Mouse (Mus musculus): ENCODE results near the gene Cenpc1. TPM values are rescaled to one million over a fixed set of nuclear protein-coding genes. Genes with fewer than 3 reads are reported as not detected.

Cenpc1 gene
- polyA plus RNA-seq, 1 experiment from 2014 or later: 10.4 TPM

GRCm38 (mm10) chr5:86063501-86063900, 1.9 kb downstream of the Cenpc1 start:
- WGBS: 77% methylated on average over 1 of the region's 1 CpGs
- H3K27me3 ChIP-seq (replicated peaks; ENCODE audit: control insufficient read depth, insufficient read depth, low read length): no peaks in the 10 kb centered on the region
- no peak for TF ChIP-seq CTCF (IDR thresholded peaks at IDR 0.05; ENCODE audit: low read depth)
- no peak overlapping the region for H3K9ac ChIP-seq (ENCODE audit: low read depth, low read length)
- no peak overlapping the region for H3K4me2 ChIP-seq (replicated peaks; ENCODE audit: low read depth)
- no peak overlapping the region for H3K4me3 ChIP-seq (ENCODE audit: low read depth, low read length)
- H3K4me1 ChIP-seq (replicated peaks; ENCODE audit: control insufficient read depth, insufficient read depth, low read length): no peaks in the 10 kb centered on the region
- H3K9me3 ChIP-seq (ENCODE audit: control insufficient read depth): no peaks in the 10 kb centered on the region
- H3K36me3 ChIP-seq (ENCODE audit: control insufficient read depth, insufficient read depth): no peaks in the 10 kb centered on the region
- H3K27ac ChIP-seq (ENCODE audit: low read depth, low read length): no peak overlapping the region
- no peak for ATAC-seq

- no peak for TF ChIP-seq CTCF (IDR thresholded peaks at IDR 0.05; ENCODE audit: low read depth)
- Histone ChIP-seq H3K4me3 (ENCODE audit: low read depth, low read length) (no peak overlapping the region), H3K27me3 (replicated peaks; ENCODE audit: control insufficient read depth, insufficient read depth, low read length) (no peaks in the 10 kb centered on the region), H3K27ac (ENCODE audit: low read depth, low read length) (no peak overlapping the region), H3K4me2 (replicated peaks; ENCODE audit: low read depth) (no peak overlapping the region), H3K36me3 (ENCODE audit: control insufficient read depth, insufficient read depth) (peaks cover 36% of the 10 kb centered on the region), H3K4me1 (replicated peaks; ENCODE audit: control insufficient read depth, insufficient read depth, low read length) (no peaks in the 10 kb centered on the region), H3K9ac (ENCODE audit: low read depth, low read length) (no peak overlapping the region), H3K9me3 (ENCODE audit: control insufficient read depth) (no peaks in the 10 kb centered on the region)
- 76% methylated on average over 2 of the region's 2 CpGs for WGBS
- no peak for ATAC-seq
Measured at GRCm38 (mm10) chr5:86029820-86030219, 35.6 kb downstream of the Cenpc1 start.

- no peak for ATAC-seq
- H3K4me3 ChIP-seq (ENCODE audit: low read depth, low read length): no peak overlapping the region
- no peaks in the 10 kb centered on the region for H3K36me3 ChIP-seq (ENCODE audit: control insufficient read depth, insufficient read depth)
- H3K9ac ChIP-seq (ENCODE audit: low read depth, low read length): no peak overlapping the region
- H3K27ac ChIP-seq (ENCODE audit: low read depth, low read length): no peak overlapping the region
- TF ChIP-seq CTCF (IDR thresholded peaks at IDR 0.05; ENCODE audit: low read depth): no peak
- H3K4me2 ChIP-seq (replicated peaks; ENCODE audit: low read depth): no peak overlapping the region
- 85% methylated on average over 6 of the region's 6 CpGs for WGBS
- no peaks in the 10 kb centered on the region for H3K9me3 ChIP-seq (ENCODE audit: control insufficient read depth)
- no peaks in the 10 kb centered on the region for H3K4me1 ChIP-seq (replicated peaks; ENCODE audit: control insufficient read depth, insufficient read depth, low read length)
- H3K27me3 ChIP-seq (replicated peaks; ENCODE audit: control insufficient read depth, insufficient read depth, low read length): no peaks in the 10 kb centered on the region
Measured at GRCm38 (mm10) chr5:85996545-85997510, 68.6 kb downstream of the Cenpc1 start.

GRCm38 (mm10) chr5:85994551-85994950, 70.8 kb downstream of the Cenpc1 start:
- no peak overlapping the region for H3K4me3 ChIP-seq (ENCODE audit: low read depth, low read length)
- H3K4me2 ChIP-seq (replicated peaks; ENCODE audit: low read depth): no peak overlapping the region
- 44% methylated on average over 1 of the region's 1 CpGs for WGBS
- H3K4me1 ChIP-seq (replicated peaks; ENCODE audit: control insufficient read depth, insufficient read depth, low read length): no peaks in the 10 kb centered on the region
- H3K9me3 ChIP-seq (ENCODE audit: control insufficient read depth): no peaks in the 10 kb centered on the region
- peak; percentile 49 for TF ChIP-seq CTCF (IDR thresholded peaks at IDR 0.05; ENCODE audit: low read depth)
- H3K27me3 ChIP-seq (replicated peaks; ENCODE audit: control insufficient read depth, insufficient read depth, low read length): no peaks in the 10 kb centered on the region
- H3K9ac ChIP-seq (ENCODE audit: low read depth, low read length): no peak overlapping the region
- ATAC-seq: no peak
- no peak overlapping the region for H3K27ac ChIP-seq (ENCODE audit: low read depth, low read length)
- no peaks in the 10 kb centered on the region for H3K36me3 ChIP-seq (ENCODE audit: control insufficient read depth, insufficient read depth)

- no peaks in the 10 kb centered on the region for H3K36me3 ChIP-seq (ENCODE audit: control insufficient read depth, insufficient read depth)
- H3K27ac ChIP-seq (ENCODE audit: low read depth, low read length): no peak overlapping the region
- H3K9me3 ChIP-seq (ENCODE audit: control insufficient read depth): no peaks in the 10 kb centered on the region
- WGBS: 91% methylated on average over 4 of the region's 4 CpGs
- H3K4me3 ChIP-seq (ENCODE audit: low read depth, low read length): no peak overlapping the region
- no peaks in the 10 kb centered on the region for H3K4me1 ChIP-seq (replicated peaks; ENCODE audit: control insufficient read depth, insufficient read depth, low read length)
- no peak overlapping the region for H3K4me2 ChIP-seq (replicated peaks; ENCODE audit: low read depth)
- ATAC-seq: no peak
- TF ChIP-seq CTCF (IDR thresholded peaks at IDR 0.05; ENCODE audit: low read depth): no peak
- no peak overlapping the region for H3K9ac ChIP-seq (ENCODE audit: low read depth, low read length)
- H3K27me3 ChIP-seq (replicated peaks; ENCODE audit: control insufficient read depth, insufficient read depth, low read length): no peaks in the 10 kb centered on the region
Measured at GRCm38 (mm10) chr5:85992805-85993721, 72.3 kb downstream of the Cenpc1 start.

GRCm38 (mm10) chr5:85992055-85992454, 73.3 kb downstream of the Cenpc1 start:
- Histone ChIP-seq H3K9me3 (ENCODE audit: control insufficient read depth) (no peaks in the 10 kb centered on the region), H3K36me3 (ENCODE audit: control insufficient read depth, insufficient read depth) (no peaks in the 10 kb centered on the region), H3K4me3 (ENCODE audit: low read depth, low read length) (no peak overlapping the region), H3K9ac (ENCODE audit: low read depth, low read length) (no peak overlapping the region), H3K4me2 (replicated peaks; ENCODE audit: low read depth) (no peak overlapping the region), H3K4me1 (replicated peaks; ENCODE audit: control insufficient read depth, insufficient read depth, low read length) (no peaks in the 10 kb centered on the region), H3K27ac (ENCODE audit: low read depth, low read length) (no peak overlapping the region), H3K27me3 (replicated peaks; ENCODE audit: control insufficient read depth, insufficient read depth, low read length) (no peaks in the 10 kb centered on the region)
- ATAC-seq: no peak
- TF ChIP-seq CTCF (IDR thresholded peaks at IDR 0.05; ENCODE audit: low read depth): peak; percentile 57
- whole genome bisulfite sequencing: 33% methylated on average over 1 of the region's 1 CpGs
